Mouse (Mus musculus) myocyte (in vitro differentiated cells): ENCODE results near the gene Irf6. TPM values are rescaled to one million over a fixed set of nuclear protein-coding genes. Genes with fewer than 3 reads are reported as not detected.

Experiments
- H3K27me3 ChIP-seq: one replicate; pipeline ENCODE4 v1.6.1; 2011; ENCODE audit not compliant: control insufficient read depth, insufficient read depth, insufficient read length
- H3K36me3 ChIP-seq: one replicate; pipeline ENCODE4 v1.6.1; 2011; ENCODE audit not compliant: control insufficient read depth, insufficient read depth
- H3K4me2 ChIP-seq: one replicate; pipeline ENCODE4 v1.6.1; 2011; ENCODE audit warnings: low read depth, control low read depth
- H3K4me3 ChIP-seq: one replicate; pipeline ENCODE4 v1.5.1; 2011; ENCODE audit warnings: mild to moderate bottlenecking, control low read depth, moderate library complexity
- H3K79me2 ChIP-seq: one replicate; pipeline ENCODE4 v1.6.1; 2011; ENCODE audit not compliant: control insufficient read depth, insufficient read depth
- H3ac ChIP-seq: one replicate; pipeline ENCODE4 v1.6.1; 2011; ENCODE audit not compliant: control insufficient read depth, insufficient read length
- CEBPB ChIP-seq: IDR thresholded peaks from 2 replicates; pipeline ENCODE4 v1.6.1; 2011; ENCODE audit warnings: mild to moderate bottlenecking, moderate library complexity; ENCODE audit not compliant: poor library complexity, insufficient read depth, severe bottlenecking
- E2F4 ChIP-seq: IDR thresholded peaks from one replicate; pipeline ENCODE4 v1.6.1; 2011; ENCODE audit warnings: mild to moderate bottlenecking, control low read depth, moderate library complexity; ENCODE audit not compliant: insufficient read depth
- MAX ChIP-seq: IDR thresholded peaks from one replicate; pipeline ENCODE4 v1.6.1; 2011; ENCODE audit warnings: low read depth, mild to moderate bottlenecking, control low read depth
- MYOD1 ChIP-seq, 3 experiments: IDR thresholded peaks; one replicate each; pipeline ENCODE4 v1.6.1; 2011; ENCODE audit warnings: control low read depth in 2 of 3, low read depth in 2 of 3, mild to moderate bottlenecking in 2 of 3, moderate library complexity in 1 of 3; ENCODE audit not compliant: insufficient read length in 2 of 3, control insufficient read depth in 1 of 3
- MYOG ChIP-seq, 3 experiments: IDR thresholded peaks; one replicate each; pipeline ENCODE4 v1.6.1; 2011; ENCODE audit warnings: control low read depth in 2 of 3, low read depth in 2 of 3, mild to moderate bottlenecking in 2 of 3; ENCODE audit not compliant: insufficient read length in 2 of 3, control insufficient read depth in 1 of 3, insufficient read depth in 1 of 3
- POLR2A ChIP-seq: IDR thresholded peaks from one replicate; pipeline ENCODE4 v1.6.1; 2011; ENCODE audit warnings: low read depth, mild to moderate bottlenecking, control low read depth, moderate library complexity; ENCODE audit not compliant: insufficient read length
- POLR2AphosphoS2 ChIP-seq: IDR thresholded peaks from one replicate; pipeline ENCODE4 v1.6.1; 2011; ENCODE audit warnings: low read depth, control low read depth; ENCODE audit not compliant: insufficient read length
- REST ChIP-seq: IDR thresholded peaks from one replicate; pipeline ENCODE4 v1.6.1; 2011; ENCODE audit warnings: mild to moderate bottlenecking, control low read depth, moderate library complexity; ENCODE audit not compliant: insufficient read depth, insufficient read length
- SRF ChIP-seq: IDR thresholded peaks from one replicate; pipeline ENCODE4 v1.6.1; 2011; ENCODE audit warnings: low read depth; ENCODE audit not compliant: control insufficient read depth, insufficient read length
- TCF12 ChIP-seq: IDR thresholded peaks from one replicate; pipeline ENCODE4 v1.6.1; 2011; ENCODE audit warnings: mild to moderate bottlenecking, control low read depth; ENCODE audit not compliant: poor library complexity, insufficient read depth, severe bottlenecking
- TCF3 ChIP-seq: IDR thresholded peaks from one replicate; pipeline ENCODE4 v1.6.1; 2011; ENCODE audit warnings: low read depth, control low read depth; ENCODE audit not compliant: insufficient read length
- USF1 ChIP-seq: IDR thresholded peaks from one replicate; pipeline ENCODE4 v1.6.1; 2011; ENCODE audit warnings: low read depth, mild to moderate bottlenecking, control low read depth, moderate library complexity
- polyA plus RNA-seq: library from polyadenylated mRNA; unstranded; fragments of >200 nt; fragmentation: generic; extraction: Trizol; gene quantifications from one replicate; pipeline ENCODE4 v1.2.1, GENCODE M21; 2012; ENCODE audit warnings: missing spikeins

Irf6 gene
- polyA plus RNA-seq, 1 experiment, result 0.73 TPM

DNA sequence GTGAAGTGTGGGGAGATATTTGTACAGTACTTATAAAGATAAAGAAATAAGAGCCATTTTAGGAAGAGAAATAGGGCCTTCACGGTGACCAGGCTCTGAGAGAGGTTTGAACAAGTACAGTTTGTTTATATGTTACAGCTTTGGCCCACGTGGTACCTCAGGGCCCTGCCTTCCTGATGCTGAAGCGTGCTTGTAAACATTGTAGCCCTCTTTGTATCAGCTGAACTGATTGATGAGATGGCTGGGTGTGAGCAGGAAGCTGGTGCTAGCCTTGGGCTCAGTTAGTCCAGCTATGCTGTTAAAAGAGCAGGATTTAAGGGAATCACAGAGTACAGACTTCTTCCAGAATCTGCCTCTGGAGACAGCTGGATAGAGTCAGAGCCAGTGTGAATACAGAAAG is 6.3 kb downstream of the Irf6 start:
- H3K4me2 ChIP-seq, result no peak overlapping the region
- H3ac ChIP-seq, result no peak overlapping the region
- TF ChIP-seq POLR2A (no peak), CEBPB (no peak), POLR2AphosphoS2 (no peak), MYOG (IDR thresholded peaks at IDR 0.05; ENCODE audit: control insufficient read depth in 1 of 3, insufficient read depth in 1 of 3, insufficient read length in 2 of 3, low read depth in 2 of 3) (no peak), MYOD1 (IDR thresholded peaks at IDR 0.05; ENCODE audit: control insufficient read depth in 1 of 3, insufficient read length in 2 of 3, low read depth in 2 of 3) (no peak), REST (no peak), TCF3 (no peak)
- H3K4me3 ChIP-seq, result no peak overlapping the region
- no peaks in the 10 kb centered on the region for H3K79me2 ChIP-seq
- no peaks in the 10 kb centered on the region for H3K36me3 ChIP-seq
- H3K27me3 ChIP-seq, result peaks cover 7% of the 10 kb centered on the region

DNA sequence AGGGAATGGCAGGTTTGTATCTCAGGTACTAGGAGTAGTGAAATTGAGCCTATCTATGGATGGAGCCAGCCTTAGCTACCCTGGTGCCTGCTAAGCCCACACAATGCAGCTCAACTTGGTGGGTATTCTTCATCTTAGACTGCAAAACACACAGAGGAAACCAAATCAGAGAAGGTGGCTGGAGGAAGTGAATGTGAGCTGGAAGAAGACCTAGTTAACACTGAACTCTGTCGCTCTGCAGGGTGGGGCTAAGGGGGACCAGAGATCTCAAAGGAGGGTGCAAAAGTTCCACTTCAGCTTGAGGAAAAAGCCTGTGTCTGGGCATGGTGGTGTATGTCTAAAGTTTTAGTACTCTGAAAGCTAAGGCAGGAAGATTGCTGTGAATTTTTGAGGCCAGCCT is 6.7 kb downstream of the Irf6 start:
- Histone ChIP-seq H3K4me2 (peak overlapping the region; percentile 77), H3K4me3 (no peak overlapping the region), H3ac (no peak overlapping the region), H3K36me3 (no peaks in the 10 kb centered on the region), H3K79me2 (no peaks in the 10 kb centered on the region), H3K27me3 (peaks cover 7% of the 10 kb centered on the region)
- TF ChIP-seq TCF12, result no peak
- TF ChIP-seq POLR2A, result no peak
- TF ChIP-seq TCF3, result no peak
- no peak for TF ChIP-seq SRF
- no peak for TF ChIP-seq MAX
- TF ChIP-seq E2F4, result no peak

DNA sequence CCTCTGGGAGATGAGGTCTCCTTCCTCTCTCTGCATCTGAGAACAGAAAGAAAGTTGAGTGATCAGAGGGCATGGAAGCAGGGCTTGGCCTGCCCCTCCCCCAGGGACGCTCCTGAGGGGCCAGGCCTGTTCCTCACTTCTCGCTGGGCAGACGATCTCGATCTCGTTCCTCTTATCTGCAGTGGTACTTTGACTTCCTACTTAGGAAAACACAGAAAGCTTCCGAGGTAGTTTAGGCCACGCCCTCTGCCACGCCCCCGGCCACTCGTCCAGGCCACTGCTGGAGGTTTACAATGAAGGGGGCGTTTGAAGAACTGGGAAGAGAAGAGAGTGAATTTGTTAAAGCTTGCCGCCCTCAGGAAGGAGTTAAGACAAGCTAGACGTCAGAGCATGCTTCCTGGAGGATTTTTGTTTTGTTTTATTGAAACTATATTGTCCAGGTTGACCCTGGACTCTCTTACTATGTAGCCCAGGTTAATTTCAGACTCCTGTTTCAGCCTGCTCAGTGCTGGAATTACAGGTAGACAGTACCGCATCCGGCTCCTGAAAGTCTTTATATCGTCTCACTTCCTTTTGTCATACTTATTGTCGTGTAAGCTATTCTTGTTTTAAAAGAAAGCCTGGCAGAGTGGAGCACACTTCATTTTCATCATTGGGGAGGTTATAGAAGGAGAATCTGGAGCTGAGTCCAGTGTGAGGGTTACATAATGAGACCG is 7.6 kb downstream of the Irf6 start:
- H3K27me3 ChIP-seq, result peaks cover 10% of the 10 kb centered on the region
- TF ChIP-seq TCF3, result no peak
- TF ChIP-seq SRF, result no peak
- H3K4me3 ChIP-seq, result no peak overlapping the region

DNA sequence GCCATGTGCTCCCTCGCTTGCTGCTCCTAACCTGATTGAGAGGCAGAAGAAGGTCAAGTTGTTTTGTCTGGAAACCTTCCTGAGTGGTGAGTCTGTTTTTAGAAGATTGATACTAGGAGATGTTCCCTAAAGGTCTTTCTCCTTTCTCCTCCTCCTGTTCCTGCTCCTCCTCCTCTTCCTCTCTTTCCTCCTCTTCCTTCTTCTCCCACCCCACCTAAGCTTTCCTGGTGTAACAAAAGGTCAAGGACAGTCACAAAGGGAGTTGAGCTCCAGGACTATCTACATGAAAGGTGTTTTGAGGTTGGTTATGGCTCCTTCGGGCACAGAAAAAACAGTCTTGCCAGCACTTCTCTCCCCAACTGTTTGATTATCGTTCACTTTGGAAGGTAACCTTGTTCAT is 14.8 kb downstream of the Irf6 start, which contains the start of gene A130010J15Rik:
TSS of gene A130010J15Rik (plus strand) at position 301 of the 400 bp plus-strand sequence.
- H3K4me2 ChIP-seq, result no peak within 1 kb of the TSS

More for the DNA sequence above, 7.6 kb downstream of the Irf6 start:
- Histone ChIP-seq H3K36me3 (no peaks in the 10 kb centered on the region), H3K79me2 (no peaks in the 10 kb centered on the region), H3K4me2 (peak overlapping the region; percentile 77), H3ac (no peak overlapping the region)

DNA sequence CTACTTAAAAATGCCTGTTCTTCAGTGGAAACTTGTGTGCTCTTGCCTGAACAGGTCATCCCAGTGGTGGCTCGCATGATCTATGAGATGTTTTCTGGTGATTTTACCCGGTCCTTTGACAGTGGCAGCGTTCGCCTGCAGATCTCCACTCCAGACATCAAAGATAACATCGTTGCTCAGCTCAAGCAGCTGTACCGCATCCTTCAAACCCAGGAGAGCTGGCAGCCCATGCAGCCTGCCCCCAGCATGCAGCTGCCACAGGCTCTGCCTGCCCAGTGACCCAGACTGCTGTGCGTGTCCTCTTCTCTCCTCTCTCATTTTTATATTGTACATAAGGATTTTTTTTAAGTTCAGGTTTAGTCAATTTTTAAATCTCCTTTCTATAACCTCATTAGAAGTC is 16.3 kb downstream of the Irf6 start:
- TF ChIP-seq SRF, result no peak
- TF ChIP-seq E2F4, result no peak
- TF ChIP-seq POLR2A, result no peak
- peak; percentile 18 for TF ChIP-seq TCF3
- no peak for TF ChIP-seq MAX
- peak in 2 of 3 experiments; percentile 61 to 71 for TF ChIP-seq MYOG (IDR thresholded peaks at IDR 0.05; ENCODE audit: control insufficient read depth in 1 of 3, insufficient read depth in 1 of 3, insufficient read length in 2 of 3, low read depth in 2 of 3)
- no peak for TF ChIP-seq USF1
- no peak for TF ChIP-seq TCF12
- TF ChIP-seq CEBPB, result no peak
- TF ChIP-seq POLR2AphosphoS2, result peak; percentile 19
- TF ChIP-seq MYOD1 (IDR thresholded peaks at IDR 0.05; ENCODE audit: control insufficient read depth in 1 of 3, insufficient read length in 2 of 3, low read depth in 2 of 3), result peak in 2 of 3 experiments; percentile 73
- TF ChIP-seq REST, result no peak
- Histone ChIP-seq H3K4me2 (no peak overlapping the region), H3K27me3 (peaks cover 10% of the 10 kb centered on the region), H3ac (no peak overlapping the region), H3K79me2 (no peaks in the 10 kb centered on the region), H3K36me3 (no peaks in the 10 kb centered on the region), H3K4me3 (no peak overlapping the region)

More for the DNA sequence above, 14.8 kb downstream of the Irf6 start, which contains the start of gene A130010J15Rik:
- peaks cover 17% of the 10 kb centered on the region for H3K27me3 ChIP-seq
- no peaks in the 10 kb centered on the region for H3K36me3 ChIP-seq
- TF ChIP-seq MYOD1 (IDR thresholded peaks at IDR 0.05; ENCODE audit: control insufficient read depth in 1 of 3, insufficient read length in 2 of 3, low read depth in 2 of 3) (no peak), MAX (no peak), POLR2A (no peak), E2F4 (no peak), SRF (no peak), POLR2AphosphoS2 (no peak), USF1 (no peak), TCF12 (no peak), CEBPB (no peak), MYOG (IDR thresholded peaks at IDR 0.05; ENCODE audit: control insufficient read depth in 1 of 3, insufficient read depth in 1 of 3, insufficient read length in 2 of 3, low read depth in 2 of 3) (no peak), REST (no peak), TCF3 (no peak)
- H3K4me3 ChIP-seq, result no peak within 1 kb of the TSS
- no peaks in the 10 kb centered on the region for H3K79me2 ChIP-seq
- no peak within 1 kb of the TSS for H3ac ChIP-seq
